Mouse (Mus musculus) forebrain, postnatal 0 days (tissue): ENCODE measurements around the gene Tfcp2. TPM values are rescaled to one million over a fixed set of nuclear protein-coding genes. Genes with fewer than 3 reads are reported as not detected.
A peak's percentile ranks its signal among the peaks of the same experiment; 100 is the strongest.

ENCODE experiments used
- ATAC-seq: fragments of 200-750 bp; cut with Nextera tagmentation; 2 replicates; pipeline ENCODE4 v1.8.0; 2017; ENCODE audit warnings: mild to moderate bottlenecking, moderate library complexity
- DNase-seq: peaks from one replicate; pipeline ENCODE4 v3.0.0-alpha.2; 2015
- H3K27ac ChIP-seq: fragments of 300-500 bp; sonication (generic); 2 replicates; pipeline ENCODE4 v1.5.1; 2014; ENCODE audit warnings: low read depth, mild to moderate bottlenecking, antibody characterized with exemption, low read length, moderate library complexity, mixed read lengths
- H3K27me3 ChIP-seq: fragments of 300-500 bp; sonication (generic); 2 replicates; pipeline ENCODE4 v1.6.1; 2014; ENCODE audit warnings: mild to moderate bottlenecking, low read length, mixed read lengths; ENCODE audit not compliant: insufficient read depth
- H3K36me3 ChIP-seq: fragments of 300-500 bp; sonication (generic); 2 replicates; pipeline ENCODE4 v1.6.1; 2014; ENCODE audit warnings: mild to moderate bottlenecking, moderate library complexity; ENCODE audit not compliant: insufficient read depth
- H3K4me1 ChIP-seq: fragments of 300-500 bp; sonication (generic); 2 replicates; pipeline ENCODE4 v1.6.1; 2014; ENCODE audit warnings: antibody characterized with exemption; ENCODE audit not compliant: insufficient read depth
- H3K4me2 ChIP-seq: fragments of 300-500 bp; sonication (generic); 2 replicates; pipeline ENCODE4 v1.6.1; 2014; ENCODE audit warnings: low read depth, mild to moderate bottlenecking, moderate library complexity
- H3K4me3 ChIP-seq: fragments of 300-500 bp; sonication (generic); 2 replicates; pipeline ENCODE4 v1.5.1; 2014; ENCODE audit warnings: low read depth, low read length, mixed read lengths
- H3K9ac ChIP-seq: fragments of 300-500 bp; sonication (generic); 2 replicates; pipeline ENCODE4 v1.6.1; 2014; ENCODE audit warnings: mild to moderate bottlenecking
- H3K9me3 ChIP-seq: fragments of 300-500 bp; sonication (generic); 2 replicates; pipeline ENCODE4 v1.6.1; 2016; ENCODE audit warnings: low read length
- CTCF ChIP-seq: sonication (generic); IDR thresholded peaks from 2 replicates; pipeline ENCODE4 v1.5.1; 2016; ENCODE audit warnings: antibody characterized with exemption, control low read depth, low read depth
- WGBS: fragments of 180-500 bp; shearing (Covaris S2); extraction: QIAGEN DNeasy Blood & Tissue Kit; methylation state at CpG from one replicate; pipeline ENCODE4 v1.1.7; 2014; 5-methylcytosine and 5-hydroxymethylcytosine counted together
- polyA plus RNA-seq: library from polyadenylated mRNA; unstranded; fragments of >200 nt; fragmentation: Nextera tagmentation; extraction: Ambion mirVana; gene quantifications from 2 replicates; pipeline ENCODE4 v1.2.1, GENCODE M21; 2015
- total RNA-seq: library from RNA; depleted of rRNA; stranded (reverse); fragments of >200 nt; gene quantifications from 2 replicates; pipeline ENCODE4 v1.2.3, GENCODE M21; 2014; rRNA removed

The Tfcp2 gene
- total RNA-seq (25.5 and 34.5 TPM in 2 replicates), polyA plus RNA-seq (18.2 and 29.0 TPM in 2 replicates)

DNA sequence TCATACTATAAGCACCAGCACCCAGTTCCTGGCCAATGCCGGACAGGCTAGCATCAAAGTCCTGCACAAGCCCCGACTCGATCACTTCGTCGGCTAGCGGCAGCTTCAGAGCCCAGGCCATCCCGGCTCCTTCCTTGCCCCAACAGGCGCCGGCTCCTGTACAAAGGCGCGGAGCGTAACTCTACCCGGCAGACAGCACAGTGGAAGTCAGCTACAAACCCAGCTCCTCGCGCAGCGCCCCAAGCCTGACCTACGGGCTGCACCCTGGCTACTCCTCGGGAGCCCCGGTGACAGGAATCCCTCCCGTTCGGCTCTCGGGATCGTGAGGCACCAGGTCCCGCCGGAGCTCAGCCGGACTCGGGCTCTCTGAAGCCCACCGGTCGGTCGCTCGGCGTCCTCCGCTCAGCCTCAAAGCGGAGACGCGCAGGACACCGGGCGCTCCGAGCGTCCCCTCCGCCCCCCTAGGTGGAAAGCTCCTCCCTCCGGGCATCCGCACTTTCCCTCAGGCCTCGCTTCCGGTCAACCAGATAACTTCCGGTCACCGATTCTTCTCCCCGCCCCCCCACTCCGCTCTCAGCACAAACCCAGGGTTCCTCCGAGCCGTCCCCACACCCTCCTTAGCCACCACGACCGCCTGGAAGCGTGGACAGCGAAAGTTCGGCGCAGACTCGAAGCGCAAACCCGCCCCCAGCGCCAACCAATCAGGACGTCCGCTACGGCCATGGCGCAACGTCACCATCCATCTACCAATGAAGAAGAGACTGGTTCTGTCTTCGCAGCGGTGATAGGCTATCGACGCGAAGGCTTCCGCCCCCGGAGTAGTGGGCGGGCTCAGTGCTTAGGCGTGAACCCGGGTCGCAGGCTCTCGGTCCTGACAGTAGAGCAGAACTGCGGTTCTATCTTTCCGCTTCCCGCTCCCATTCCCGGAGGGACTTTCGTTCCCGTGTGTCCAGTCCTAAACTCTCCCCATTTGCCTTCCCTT, at the start of gene Tfcp2:
TSS of gene Tfcp2 (minus strand) at position 683 of the 982 bp plus-strand sequence.
- Histone ChIP-seq H3K27ac (peak within 1 kb of the TSS; percentile 79), H3K27me3 (no peaks in the 10 kb centered on the region), H3K4me3 (peak within 1 kb of the TSS; percentile 63), H3K4me2 (peak within 1 kb of the TSS; percentile 91), H3K4me1 (0 out of 2 replicates have a peak, but pooled peaks cover 8% of the 10 kb centered on the region), H3K9me3 (no peaks in the 10 kb centered on the region), H3K36me3 (peaks cover 6% of the 10 kb centered on the region; the same call in 1 of the 2 replicates), H3K9ac (peak within 1 kb of the TSS; percentile 69)
- 2% methylated on average over 84 of the region's 84 CpGs for whole genome bisulfite sequencing
- peak; percentile 98 for DNase-seq
- ATAC-seq, result peak; percentile 100
- TF ChIP-seq CTCF, result no peak

DNA sequence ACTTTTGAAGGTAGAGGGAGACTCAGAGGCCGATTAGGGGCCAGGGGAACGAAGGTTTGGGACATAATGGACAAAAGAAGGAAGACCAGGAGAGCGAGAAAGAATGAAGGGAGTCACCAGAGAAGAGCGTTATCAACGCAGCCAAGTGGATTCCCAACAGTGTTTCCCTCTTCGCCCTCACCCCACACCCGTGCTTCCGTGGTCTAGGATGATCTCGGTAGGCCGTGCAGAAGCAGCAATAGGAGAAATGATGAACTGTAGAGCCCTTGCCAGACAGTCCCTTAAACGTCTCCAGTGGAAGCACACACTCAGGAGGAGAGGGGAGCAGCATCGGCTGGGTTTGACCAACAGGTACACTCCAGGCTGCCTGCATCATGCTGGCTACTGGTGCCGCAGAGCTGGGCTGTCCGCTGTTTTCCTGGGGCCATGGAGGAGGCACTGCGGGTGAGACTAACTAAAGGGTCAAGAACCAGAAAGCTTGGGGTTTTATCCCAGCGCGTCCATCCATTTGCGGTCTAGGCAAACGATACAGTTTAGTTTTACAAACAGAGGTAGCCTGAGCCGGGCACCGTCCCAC, 49.0 kb upstream of the Tfcp2 start:
- H3K36me3 ChIP-seq, result no peaks in the 10 kb centered on the region
- 0 out of 2 replicates have a peak overlapping the region, but pooled peaks have one; percentile 1 for H3K27ac ChIP-seq
- peaks cover 12% of the 10 kb centered on the region for H3K4me1 ChIP-seq
- no peak for DNase-seq
- TF ChIP-seq CTCF, result no peak
- H3K9me3 ChIP-seq, result no peaks in the 10 kb centered on the region
- H3K9ac ChIP-seq, result no peak overlapping the region
- H3K4me3 ChIP-seq, result peak overlapping the region; percentile 97
- ATAC-seq, result no peak
- WGBS, result 27% methylated on average over 21 of the region's 21 CpGs
- H3K4me2 ChIP-seq, result peak overlapping the region; percentile 93
- no peaks in the 10 kb centered on the region for H3K27me3 ChIP-seq

- Histone ChIP-seq H3K9ac (peak overlapping the region; percentile 95), H3K9me3 (no peaks in the 10 kb centered on the region), H3K27me3 (no peaks in the 10 kb centered on the region), H3K4me2 (peak overlapping the region; percentile 93), H3K36me3 (no peaks in the 10 kb centered on the region), H3K27ac (peak overlapping the region; percentile 88), H3K4me3 (peak overlapping the region; percentile 97), H3K4me1 (peaks cover 6% of the 10 kb centered on the region; the same call in 1 of the 2 replicates)
- WGBS, result 5% methylated on average over 35 of the region's 35 CpGs
- peak; percentile 76 for TF ChIP-seq CTCF
- peak; percentile 93 for DNase-seq
- peak; percentile 84 for ATAC-seq
These were observed 48.4 kb upstream of the Tfcp2 start for GRCm38 (mm10) chr15:100600047-100600695.

DNA sequence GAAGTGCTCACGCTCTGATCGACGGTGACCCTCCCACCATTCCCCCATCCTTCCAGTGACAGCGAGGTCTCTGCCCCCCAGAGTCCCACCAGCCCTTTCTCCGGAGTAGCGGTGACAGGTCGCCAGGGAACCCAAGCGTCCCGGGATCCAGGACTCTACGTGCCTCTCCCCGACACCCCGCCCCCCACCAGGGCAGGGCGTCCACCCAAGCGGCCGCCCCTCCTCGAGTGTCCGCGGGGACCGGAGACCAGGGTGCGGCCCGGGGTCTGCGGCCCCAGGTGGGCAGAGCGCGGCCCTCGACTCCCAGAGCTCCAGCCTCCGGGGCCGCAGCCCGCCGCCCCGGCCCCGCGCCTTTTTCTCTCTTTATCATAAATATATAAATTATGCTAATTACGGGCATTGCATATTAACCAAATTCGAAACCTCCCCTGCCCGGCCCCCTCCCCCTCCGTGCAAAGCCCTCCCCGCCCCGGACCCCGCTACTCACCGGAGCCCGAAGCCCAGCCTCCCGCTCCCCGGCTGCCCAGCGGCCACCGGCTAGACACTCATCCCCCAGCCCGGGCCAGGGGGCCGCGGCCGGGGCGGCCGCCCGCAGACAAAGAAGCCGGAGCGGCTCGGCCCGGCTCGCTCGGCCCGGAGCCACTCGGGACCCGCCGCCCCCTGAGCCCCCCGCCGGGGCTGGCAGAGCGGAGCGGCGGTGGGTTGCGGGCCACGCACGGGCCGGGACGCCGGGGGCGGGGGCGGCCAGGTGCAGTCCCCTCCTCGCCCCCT, 47.7 kb upstream of the Tfcp2 start, which contains the start of gene Pou6f1:
TSS of gene Pou6f1 (minus strand) at position 709 of the 771 bp plus-strand sequence.
- Histone ChIP-seq H3K4me2 (peak within 1 kb of the TSS; percentile 93), H3K36me3 (no peaks in the 10 kb centered on the region), H3K4me3 (peak within 1 kb of the TSS; percentile 97), H3K27me3 (no peaks in the 10 kb centered on the region), H3K9me3 (no peaks in the 10 kb centered on the region), H3K4me1 (peaks cover 5% of the 10 kb centered on the region; the same call in 1 of the 2 replicates), H3K27ac (peak within 1 kb of the TSS; percentile 88), H3K9ac (peak within 1 kb of the TSS; percentile 95)
- ATAC-seq (peak; percentile 50), DNase-seq (peak; percentile 57)
- no peak for TF ChIP-seq CTCF
- under 1% methylated on average over 60 of the region's 76 CpGs for WGBS

- peaks cover 5% of the 10 kb centered on the region; the same call in 1 of the 2 replicates for H3K4me1 ChIP-seq
- H3K4me3 ChIP-seq, result peak overlapping the region; percentile 97
- TF ChIP-seq CTCF, result no peak
- no peaks in the 10 kb centered on the region for H3K27me3 ChIP-seq
- H3K9me3 ChIP-seq, result no peaks in the 10 kb centered on the region
- 2% methylated on average over 12 of the region's 12 CpGs for whole genome bisulfite sequencing
- peak overlapping the region; percentile 93 for H3K4me2 ChIP-seq
- ATAC-seq (peak; percentile 66), DNase-seq (peak; percentile 81)
- no peaks in the 10 kb centered on the region for H3K36me3 ChIP-seq
- peak overlapping the region; percentile 95 for H3K9ac ChIP-seq
- peak overlapping the region; percentile 88 for H3K27ac ChIP-seq
These were observed 47.1 kb upstream of the Tfcp2 start for GRCm38 (mm10) chr15:100598883-100599275.

DNA sequence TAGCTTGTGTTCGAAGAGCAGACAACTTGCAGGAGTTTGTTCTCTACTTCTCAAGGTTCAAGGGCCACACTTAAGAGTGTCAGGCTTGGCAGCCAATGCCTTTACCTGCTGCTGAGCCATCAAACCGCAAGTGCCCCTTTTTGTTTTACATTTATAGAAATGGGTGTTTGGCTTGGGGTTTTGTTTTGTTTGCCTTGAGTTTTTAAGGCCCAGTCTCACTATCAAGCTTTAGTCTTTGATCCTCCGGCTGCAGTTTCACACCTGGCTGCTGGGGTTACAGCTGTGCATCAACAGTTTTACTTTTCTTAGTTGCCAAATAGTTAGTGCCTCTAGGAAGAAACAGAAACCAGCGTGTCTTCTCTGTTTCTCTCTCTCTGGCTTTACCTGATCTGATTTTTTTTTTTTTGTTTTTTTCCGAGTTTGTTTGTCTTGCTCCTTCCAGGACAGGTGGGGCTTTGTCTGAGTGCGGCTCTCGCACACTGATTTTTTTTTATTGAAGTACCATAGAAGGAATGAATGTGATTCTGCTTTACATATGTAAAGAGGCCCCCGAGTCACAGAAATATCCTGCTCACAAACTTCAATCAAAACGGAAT, 46.6 kb upstream of the Tfcp2 start:
- TF ChIP-seq CTCF, result no peak

More for the DNA sequence above, 46.6 kb upstream of the Tfcp2 start:
- H3K4me3 ChIP-seq, result peak overlapping the region; percentile 97
- ATAC-seq (no peak), DNase-seq (no peak)
- H3K36me3 ChIP-seq, result no peaks in the 10 kb centered on the region
- peak overlapping the region; percentile 93 for H3K4me2 ChIP-seq
- WGBS, result 31% methylated on average over 9 of the region's 9 CpGs
- no peaks in the 10 kb centered on the region for H3K9me3 ChIP-seq
- peak overlapping the region; percentile 88 for H3K27ac ChIP-seq
- H3K27me3 ChIP-seq, result no peaks in the 10 kb centered on the region
- H3K9ac ChIP-seq, result peak overlapping the region; percentile 95; the same call in 1 of the 2 replicates
- H3K4me1 ChIP-seq, result peaks cover 5% of the 10 kb centered on the region; the same call in 1 of the 2 replicates
